Mouse (Mus musculus) neutrophil, adult 65 days (primary cell): ENCODE measurements around the gene Adgrv1. TPM values are rescaled to one million over a fixed set of nuclear protein-coding genes. Genes with fewer than 3 reads are reported as not detected.

Source experiments
- total RNA-seq: library from RNA; stranded (reverse); gene quantifications from 2 replicates; pipeline ENCODE4 v1.2.4, GENCODE M21; 2023

The Adgrv1 gene
- 0.34 and 1.1 TPM in 2 replicates for total RNA-seq

DNA sequence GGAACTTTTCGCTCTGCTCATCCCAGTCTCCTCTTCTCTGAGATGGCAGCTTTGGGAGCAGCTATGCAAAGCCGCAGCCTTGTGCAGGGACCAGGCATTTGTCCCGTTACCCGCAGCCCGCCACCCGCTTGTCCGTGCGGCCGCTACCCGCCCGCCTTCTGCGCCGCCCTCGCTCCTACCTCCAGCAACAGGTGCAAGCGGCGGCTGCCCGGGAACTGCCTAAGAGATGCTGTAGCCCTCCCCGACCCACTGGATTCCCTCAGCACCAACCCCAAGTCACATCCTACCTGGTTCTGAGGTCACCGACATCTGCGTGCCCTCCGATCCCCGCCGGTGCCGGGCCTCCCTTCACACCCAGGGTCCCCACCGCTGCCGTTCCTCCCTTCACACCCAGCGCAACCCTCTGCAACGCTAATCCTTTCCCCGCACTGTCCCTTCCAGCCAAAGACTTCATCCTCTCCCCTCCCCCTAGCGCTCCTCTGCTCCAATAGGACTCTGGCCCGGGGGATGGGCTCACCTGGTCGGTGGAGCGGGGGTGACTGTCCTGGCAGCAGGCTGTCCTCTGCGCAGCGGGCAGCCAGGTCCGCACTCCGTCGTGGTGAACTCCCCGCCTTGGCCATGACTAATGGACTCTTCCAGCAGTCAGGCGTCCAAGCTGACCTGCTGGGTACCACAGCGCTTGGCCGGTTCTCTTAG is at the start of gene Adgrv1:
Gene Adgrv1, minus strand, starts transcription at position 435 of the 696 bp plus-strand sequence.

DNA sequence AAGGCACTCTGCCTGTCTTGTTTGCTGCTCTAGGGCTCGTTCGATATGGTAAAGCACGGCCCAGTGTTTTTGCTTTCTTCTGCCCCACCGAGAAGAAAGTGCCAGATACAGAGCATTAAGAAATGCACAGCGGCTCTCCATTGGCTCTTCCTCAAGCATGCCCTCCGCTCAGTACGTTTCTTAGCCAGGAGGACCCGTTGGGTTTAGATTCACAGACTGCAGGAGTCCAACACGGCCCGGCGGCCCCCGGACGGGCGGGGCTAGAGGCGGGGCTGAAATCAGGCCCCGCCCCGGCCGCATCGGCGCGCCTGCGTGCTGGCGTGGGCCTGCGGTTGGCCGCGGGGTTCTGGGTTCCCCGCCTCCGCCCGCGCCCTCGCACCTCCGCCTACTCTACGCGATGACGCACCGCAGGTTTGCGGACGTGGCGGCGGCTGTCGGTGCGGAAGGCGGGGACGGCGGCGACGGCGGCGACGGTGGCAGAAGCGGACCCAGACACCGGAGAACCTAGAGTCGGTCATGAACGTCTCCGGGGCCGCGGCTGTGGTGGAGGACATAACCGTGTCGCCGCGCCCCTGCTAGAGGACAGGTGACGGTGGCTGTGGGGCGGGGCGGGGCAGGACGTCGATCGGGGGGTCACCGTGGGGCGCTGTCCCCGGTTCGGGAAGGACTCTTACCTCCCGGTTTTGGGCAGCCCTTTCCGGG is 24.5 kb upstream of the Adgrv1 start, which contains the start of gene Lysmd3:
Gene Lysmd3, plus strand, starts transcription at position 313 of the 702 bp plus-strand sequence.

Other genes with a start within 250 kb of the Adgrv1 start
- gene Lysmd3, start 24.5 kb upstream of the Adgrv1 start, total RNA-seq: 24.5 and 34.5 TPM in 2 replicates
- gene Polr3g, start 77.9 kb upstream of the Adgrv1 start, total RNA-seq: 2.3 and 2.8 TPM in 2 replicates
- gene Mblac2, start 78.2 kb upstream of the Adgrv1 start, total RNA-seq: 2.4 and 2.7 TPM in 2 replicates
- gene Cetn3, start 149.9 kb upstream of the Adgrv1 start, total RNA-seq: 33.3 and 35.7 TPM in 2 replicates